Mouse (Mus musculus) heart, embryonic 14.5 days (tissue): ENCODE data around the gene Unc5cl. TPM values are rescaled to one million over a fixed set of nuclear protein-coding genes. Genes with fewer than 3 reads are reported as not detected.

Experiments used
- ATAC-seq: fragments of 200-750 bp; cut with Nextera tagmentation; 2 replicates; pipeline ENCODE4 v1.8.0; 2017; ENCODE audit warnings: low read depth, moderate TSS enrichment; ENCODE audit not compliant: insufficient number of reproducible peaks, insufficient read depth, low FRiP score
- H3K27ac ChIP-seq, 2 experiments: fragments of 200-500 bp in 1 of 2; fragments of 300-500 bp in 1 of 2; sonication (generic) in 1 of 2; replicated peaks in 1 of 2; 2 replicates each; pipeline ENCODE4 v1.5.1; 2012 to 2014; ENCODE audit warnings: low read depth in 2 of 2, low read length in 2 of 2, control low read depth in 1 of 2, mild to moderate bottlenecking in 1 of 2, mixed read lengths in 1 of 2; ENCODE audit not compliant: control insufficient read depth in 1 of 2, insufficient read depth in 1 of 2
- H3K27me3 ChIP-seq: fragments of 300-500 bp; sonication (generic); 2 replicates; pipeline ENCODE4 v1.6.1; 2014; ENCODE audit warnings: mild to moderate bottlenecking, low read length, control low read depth; ENCODE audit not compliant: control insufficient read depth, insufficient read depth
- H3K36me3 ChIP-seq: fragments of 300-500 bp; sonication (generic); 2 replicates; pipeline ENCODE4 v1.6.1; 2014; ENCODE audit warnings: mild to moderate bottlenecking, control low read depth, low read length, mixed read lengths; ENCODE audit not compliant: control insufficient read depth, insufficient read depth
- H3K4me1 ChIP-seq, 2 experiments: fragments of 200-500 bp in 1 of 2; fragments of 300-500 bp in 1 of 2; sonication (generic) in 1 of 2; 2 replicates each; pipeline ENCODE4 v1.6.1; 2012 to 2014; ENCODE audit warnings: low read length in 2 of 2, control low read depth in 1 of 2, mixed read lengths in 1 of 2; ENCODE audit not compliant: control insufficient read depth in 2 of 2, insufficient read depth in 2 of 2
- H3K4me2 ChIP-seq: fragments of 300-500 bp; sonication (generic); 2 replicates; pipeline ENCODE4 v1.6.1; 2014; ENCODE audit warnings: mild to moderate bottlenecking, low read length
- H3K4me3 ChIP-seq, 2 experiments: fragments of 200-500 bp in 1 of 2; fragments of 300-500 bp in 1 of 2; sonication (generic) in 1 of 2; 2 replicates each; pipeline ENCODE4 v1.5.1; 2012 to 2014; ENCODE audit warnings: low read length in 2 of 2, mild to moderate bottlenecking in 2 of 2, control low read depth in 1 of 2, low read depth in 1 of 2, moderate library complexity in 1 of 2; ENCODE audit not compliant: control insufficient read depth in 1 of 2, insufficient read depth in 1 of 2
- H3K9ac ChIP-seq: fragments of 300-500 bp; sonication (generic); 2 replicates; pipeline ENCODE4 v1.6.1; 2014; ENCODE audit warnings: mild to moderate bottlenecking, low read length
- H3K9me3 ChIP-seq: fragments of 300-500 bp; sonication (generic); 2 replicates; pipeline ENCODE4 v1.6.1; 2016; ENCODE audit warnings: low read length, control low read depth; ENCODE audit not compliant: control insufficient read depth
- WGBS: fragments of 180-500 bp; shearing (Covaris S2); extraction: QIAGEN DNeasy Blood & Tissue Kit; methylation state at CpG from one replicate; pipeline ENCODE4 v1.1.7; 2014; 5-methylcytosine and 5-hydroxymethylcytosine counted together
- polyA plus RNA-seq: library from polyadenylated mRNA; unstranded; fragments of >200 nt; fragmentation: Nextera tagmentation; extraction: Ambion mirVana; gene quantifications from 2 replicates; pipeline ENCODE4 v1.2.1, GENCODE M21; 2014

The Unc5cl gene
- polyA plus RNA-seq, 1 experiment from 2014 or later: 0.43 TPM

- ATAC-seq: no peak
- 0 out of 2 replicates have a peak, but pooled peaks cover under 1% of the 10 kb centered on the region for H3K9me3 ChIP-seq
Observed at GRCm38 (mm10) chr17:48583401-48583800, 128.7 kb downstream of the Unc5cl start.

DNA sequence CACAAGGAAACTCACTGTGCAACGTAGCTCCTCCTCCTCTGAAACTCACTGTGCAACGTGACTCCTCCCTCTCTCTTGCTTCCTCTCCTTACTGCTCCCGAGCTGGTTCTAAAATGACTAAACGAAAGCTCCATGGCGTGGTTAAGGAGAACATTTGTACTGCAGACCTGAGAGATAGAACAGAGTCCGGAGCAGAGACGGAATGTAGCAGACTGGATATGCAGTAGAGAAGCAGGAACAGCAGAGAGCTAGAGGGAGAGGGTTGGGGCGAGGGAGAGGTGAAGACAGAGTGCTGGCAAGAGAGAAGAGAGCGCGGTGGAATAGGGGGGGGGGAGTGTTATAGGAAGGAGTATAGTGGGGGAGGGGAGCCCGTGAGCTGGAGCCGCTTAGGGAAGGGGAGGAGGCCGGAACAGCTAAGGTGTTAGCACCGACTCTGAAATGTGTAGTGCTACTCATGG lies 131.2 kb downstream of the Unc5cl start:
- Histone ChIP-seq H3K4me2 (peak overlapping the region; percentile 52), H3K9ac (peak overlapping the region; percentile 1; the same call in 1 of the 2 replicates), H3K4me3 (peak overlapping the region; percentile 29 to 32), H3K4me1 (peaks cover 12 to 14% of the 10 kb centered on the region in 2 experiments), H3K27me3 (no peaks in the 10 kb centered on the region), H3K9me3 (no peaks in the 10 kb centered on the region), H3K36me3 (no peaks in the 10 kb centered on the region), H3K27ac (peak overlapping the region; percentile 60 to 77)
- 2% methylated on average over 14 of the region's 14 CpGs for WGBS
- ATAC-seq: peak; percentile 87

More at GRCm38 (mm10) chr17:48583401-48583800, 128.7 kb downstream of the Unc5cl start:
- no peak overlapping the region for H3K4me2 ChIP-seq
- no peaks in the 10 kb centered on the region for H3K27me3 ChIP-seq
- no peak overlapping the region for H3K27ac ChIP-seq
- H3K9ac ChIP-seq: no peak overlapping the region
- H3K36me3 ChIP-seq: no peaks in the 10 kb centered on the region
- no peak overlapping the region for H3K4me3 ChIP-seq
- 76% methylated on average over 11 of the region's 11 CpGs for WGBS
- peaks cover 12 to 16% of the 10 kb centered on the region in 2 experiments for H3K4me1 ChIP-seq

DNA sequence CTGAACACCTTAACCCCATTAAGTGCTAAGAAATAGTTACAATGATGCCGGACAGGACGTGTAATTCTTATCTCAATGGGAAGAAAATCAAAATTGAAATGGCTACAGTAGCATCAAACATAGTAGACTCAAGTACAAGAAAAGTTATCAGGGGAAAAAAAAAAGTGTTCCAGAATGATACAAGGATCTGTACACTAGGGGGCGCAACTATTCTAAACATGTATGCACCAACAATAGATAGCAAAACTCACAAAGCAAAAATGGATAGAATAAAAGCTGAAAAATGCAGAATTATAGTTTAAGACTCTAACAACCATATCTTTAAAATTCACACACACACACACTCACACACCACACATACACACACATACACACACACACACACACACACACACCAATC lies 134.0 kb downstream of the Unc5cl start:
- H3K9me3 ChIP-seq: no peaks in the 10 kb centered on the region
- no peaks in the 10 kb centered on the region for H3K27me3 ChIP-seq
- H3K4me1 ChIP-seq: peaks cover 12 to 17% of the 10 kb centered on the region in 2 experiments
- no peak overlapping the region for H3K9ac ChIP-seq
- H3K4me3 ChIP-seq: no peak overlapping the region
- no peak overlapping the region for H3K27ac ChIP-seq
- H3K36me3 ChIP-seq: no peaks in the 10 kb centered on the region
- ATAC-seq: no peak
- 53% methylated on average over 3 of the region's 3 CpGs for WGBS
- no peak overlapping the region for H3K4me2 ChIP-seq

Other genes starting within 250 kb of the Unc5cl start
- gene Trem1, start 222.1 kb upstream of the Unc5cl start, polyA plus RNA-seq: 0.07 and 0.11 TPM in 2 replicates
- not detected in 2 replicates for gene Trem3, start 207.1 kb upstream of the Unc5cl start, polyA plus RNA-seq
- 0.53 and 0.63 TPM in 2 replicates for gene Treml4, start 190.6 kb upstream of the Unc5cl start, polyA plus RNA-seq
- 0.09 and 0.11 TPM in 2 replicates for gene Treml2, start 155.4 kb upstream of the Unc5cl start, polyA plus RNA-seq
- 0.09 and 0.30 TPM in 2 replicates for gene B430306N03Rik, start 138.8 kb upstream of the Unc5cl start, polyA plus RNA-seq
- gene Trem2, start 108.5 kb upstream of the Unc5cl start, polyA plus RNA-seq: 3.4 and 4.8 TPM in 2 replicates
- 1.0 and 2.4 TPM in 2 replicates for gene Treml1, start 95.0 kb upstream of the Unc5cl start, polyA plus RNA-seq
- gene Nfya, start 45.0 kb upstream of the Unc5cl start, polyA plus RNA-seq: 13.5 and 16.2 TPM in 2 replicates
- gene Oard1, start 44.9 kb upstream of the Unc5cl start, polyA plus RNA-seq: 42.6 and 46.4 TPM in 2 replicates
- 233 and 243 TPM in 2 replicates for gene Apobec2, start 22.0 kb upstream of the Unc5cl start, polyA plus RNA-seq
- gene Tspo2, start 3.4 kb upstream of the Unc5cl start, polyA plus RNA-seq: 3.6 and 5.0 TPM in 2 replicates